Mouse (Mus musculus) cerebellum, adult 9-11 months (tissue): ENCODE data around the gene Kif3a.
"Not testable (repeated sequence)": the region's sequence is repeated elsewhere in the genome, so short reads cannot be mapped to it uniquely, and the experiment has no call there.

Source experiments
- DNase-seq: peaks from one replicate; pipeline ENCODE4 v3.0.0; 2022

Kif3a gene

DNA sequence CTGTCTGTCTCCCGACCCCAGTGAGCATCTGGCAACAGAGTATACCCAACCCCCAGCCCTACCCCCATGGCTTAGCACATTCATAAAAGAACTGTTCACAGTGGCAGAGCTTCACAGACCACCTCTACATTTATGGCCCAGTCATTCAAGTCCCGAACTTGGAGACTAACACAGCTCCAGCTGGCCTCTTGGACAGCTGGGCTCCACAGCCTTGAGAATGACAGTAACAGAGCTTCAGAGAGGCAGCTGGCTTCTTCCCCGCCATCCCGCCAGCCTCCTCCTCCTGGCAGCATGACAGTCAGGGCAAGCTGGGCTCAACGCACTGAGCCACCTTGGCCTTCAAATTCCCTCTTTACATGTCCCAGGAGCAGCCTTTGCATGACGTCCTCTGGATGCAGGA is 20.9 kb upstream of the Kif3a start:
- peak; percentile 66 for DNase-seq

GRCm38 (mm10) chr11:53547566-53547965 is 19.6 kb upstream of the Kif3a start:
- no peak for DNase-seq

DNA sequence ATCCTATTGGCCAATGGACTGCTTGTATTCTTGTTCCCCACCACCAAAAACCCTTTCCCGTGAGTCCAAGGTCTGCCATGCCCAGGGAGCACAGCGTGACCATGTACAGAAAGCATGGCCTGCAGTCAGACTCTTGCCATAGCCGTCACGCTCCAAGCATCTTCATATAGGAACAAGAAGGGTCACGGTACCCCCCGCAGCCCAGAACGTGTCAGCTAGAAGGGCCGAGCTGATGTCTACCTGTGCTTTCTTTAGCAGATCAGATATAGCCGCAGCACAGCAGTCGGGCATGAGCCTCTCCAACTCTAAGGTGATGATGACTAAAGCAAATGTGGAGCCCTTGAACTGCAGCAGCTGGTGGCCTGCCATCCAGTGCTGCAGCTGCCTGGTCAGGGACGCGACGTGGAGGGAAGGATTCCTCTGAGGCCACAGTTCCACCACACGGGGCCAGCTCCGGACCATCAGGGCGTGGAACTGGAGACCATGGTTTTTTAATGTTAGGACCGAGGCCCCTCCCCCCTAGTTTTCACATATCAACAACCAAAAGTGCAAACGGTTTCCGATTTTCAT is 19.1 kb upstream of the Kif3a start:
- DNase-seq: no peak

DNA sequence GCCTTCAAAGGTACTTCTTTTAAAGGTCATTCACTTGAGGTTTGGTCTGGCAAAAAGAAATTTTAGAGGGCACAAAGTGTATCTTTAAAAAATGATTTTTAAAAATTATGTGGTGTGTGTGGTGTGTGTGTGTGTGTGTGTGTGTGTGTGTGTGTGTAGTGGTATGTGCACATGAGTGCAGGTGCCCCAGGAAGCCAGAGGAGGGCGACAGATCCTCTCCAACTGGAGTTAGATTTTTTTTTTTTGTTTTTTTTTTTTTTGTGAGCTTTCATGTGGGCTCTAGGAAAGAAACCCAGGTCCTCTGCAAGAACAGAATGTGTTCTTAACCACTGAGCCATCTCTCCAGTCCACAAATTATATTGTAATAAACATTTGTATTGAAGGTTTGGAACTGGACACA is 16.5 kb upstream of the Kif3a start:
- DNase-seq: no peak

DNA sequence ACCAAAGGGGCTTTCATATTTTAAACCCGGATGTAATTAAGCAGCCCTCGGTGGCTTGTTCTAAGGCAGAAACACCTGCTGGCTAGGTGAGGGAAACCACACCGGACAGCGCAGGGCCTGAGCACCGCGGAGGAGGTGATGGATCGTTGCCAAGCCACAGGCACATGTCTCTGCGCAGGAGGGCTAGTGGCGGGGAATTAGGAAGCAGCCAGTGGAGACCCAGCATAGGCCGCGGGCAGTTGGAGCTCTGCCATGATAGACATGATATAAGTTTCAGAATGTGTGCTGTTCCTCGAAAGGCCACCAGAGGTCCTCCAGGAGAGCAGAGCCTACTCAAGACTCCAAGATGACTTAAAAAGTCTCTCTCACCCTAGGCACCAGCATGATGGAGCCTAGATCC is 15.4 kb upstream of the Kif3a start:
- DNase-seq: peak; percentile 75

DNA sequence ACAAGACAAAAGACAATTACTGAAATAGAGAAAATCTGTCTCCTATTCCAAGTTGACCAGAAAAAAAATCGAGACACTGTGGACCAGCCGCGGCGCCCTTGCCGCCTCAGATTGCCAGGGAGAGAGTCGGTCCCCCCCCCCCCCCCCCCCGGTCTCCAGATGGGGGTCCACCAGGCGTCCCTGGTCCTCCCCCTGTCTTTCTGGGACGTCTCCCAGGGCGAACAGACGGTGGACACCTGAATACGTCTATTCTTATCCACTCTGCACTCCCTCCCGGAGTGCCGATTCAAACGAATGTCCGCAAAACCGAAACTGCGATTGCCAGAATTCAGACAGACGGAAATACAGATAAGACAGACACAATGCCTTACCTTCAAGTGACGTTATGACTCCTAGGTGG is 10.7 kb upstream of the Kif3a start:
- peak; percentile 54 for DNase-seq

DNA sequence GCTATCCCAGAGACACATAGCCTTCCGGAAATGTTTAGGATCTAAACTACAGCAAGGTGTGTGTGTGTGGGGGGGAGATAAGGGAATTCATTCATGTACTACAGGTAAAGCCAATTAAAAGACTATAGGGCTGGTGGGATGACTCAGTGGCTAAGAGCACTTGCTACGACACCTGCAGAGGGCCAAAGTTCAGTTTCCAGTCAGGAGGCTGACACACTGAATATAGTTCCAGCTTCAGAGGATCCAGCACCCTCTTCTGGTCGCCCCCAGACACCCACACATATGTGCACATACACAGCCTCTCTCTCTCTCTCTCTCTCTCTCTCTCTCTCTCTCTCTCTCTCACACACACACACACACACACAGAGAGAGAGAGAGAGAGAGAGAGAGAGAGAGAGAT is 9.2 kb upstream of the Kif3a start:
- not testable (repeated sequence) for DNase-seq

DNA sequence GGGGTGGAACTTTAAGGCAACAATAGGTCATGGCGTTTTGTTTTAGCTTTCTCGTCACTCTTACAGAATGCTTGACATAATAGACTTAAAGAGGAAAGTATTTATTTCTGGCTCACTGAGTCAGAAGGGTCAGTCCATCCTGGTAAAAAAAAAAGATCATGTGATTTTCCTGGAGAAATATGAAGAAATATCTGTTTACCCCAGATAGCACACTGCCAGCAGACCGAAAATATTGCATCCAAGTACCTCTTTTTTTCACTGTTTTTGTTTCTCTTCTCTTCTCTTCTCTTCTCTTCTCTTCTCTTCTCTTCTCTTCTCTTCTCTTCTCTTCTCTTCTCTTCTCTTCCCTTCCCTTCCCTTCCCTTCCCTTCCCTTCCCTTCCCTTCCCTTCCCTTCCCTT is 7.2 kb upstream of the Kif3a start:
- DNase-seq: not testable (repeated sequence)

- no peak for DNase-seq
Measured at GRCm38 (mm10) chr11:53561986-53562385, 5.2 kb upstream of the Kif3a start.

DNA sequence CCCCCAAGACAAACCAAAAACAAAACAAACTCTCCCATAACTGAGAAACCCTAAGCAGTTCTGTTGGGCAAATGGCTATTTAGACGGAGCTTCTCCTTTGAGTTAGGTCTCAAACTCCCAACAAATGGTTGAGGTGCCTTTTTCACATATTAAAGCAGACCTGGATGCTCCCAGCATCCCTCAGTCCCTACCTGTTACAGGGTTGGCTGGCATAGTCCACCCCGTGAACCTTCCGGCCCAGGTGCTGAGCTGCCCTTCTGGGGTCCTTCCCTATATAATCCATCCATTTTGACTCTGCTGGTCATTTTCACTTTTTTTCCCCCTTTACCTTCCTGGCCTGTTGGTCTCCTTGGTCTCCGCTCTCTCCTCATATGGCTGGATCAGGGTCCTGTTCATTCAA is 533 bp upstream of the Kif3a start:
- DNase-seq: no peak

DNA sequence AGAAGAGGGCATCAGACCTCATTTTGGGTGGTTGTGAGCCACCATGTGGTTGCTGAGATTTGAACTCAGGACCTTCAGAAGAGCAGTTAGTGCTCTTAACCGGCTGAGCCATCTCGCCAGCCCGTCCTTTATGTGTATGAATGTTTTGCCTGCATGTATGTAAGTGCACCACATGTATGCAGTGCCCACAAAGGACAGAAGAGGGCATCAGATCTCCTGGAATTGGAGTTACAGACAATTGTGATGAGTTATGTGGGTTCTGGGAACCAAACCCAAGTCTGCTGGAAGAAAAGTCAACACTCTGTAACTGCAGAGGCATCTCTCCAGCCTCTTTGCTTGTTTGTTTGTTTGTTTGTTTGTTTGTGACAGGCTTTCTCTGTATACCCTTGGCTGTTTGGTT is 13.4 kb downstream of the Kif3a start:
- DNase-seq: no peak

DNA sequence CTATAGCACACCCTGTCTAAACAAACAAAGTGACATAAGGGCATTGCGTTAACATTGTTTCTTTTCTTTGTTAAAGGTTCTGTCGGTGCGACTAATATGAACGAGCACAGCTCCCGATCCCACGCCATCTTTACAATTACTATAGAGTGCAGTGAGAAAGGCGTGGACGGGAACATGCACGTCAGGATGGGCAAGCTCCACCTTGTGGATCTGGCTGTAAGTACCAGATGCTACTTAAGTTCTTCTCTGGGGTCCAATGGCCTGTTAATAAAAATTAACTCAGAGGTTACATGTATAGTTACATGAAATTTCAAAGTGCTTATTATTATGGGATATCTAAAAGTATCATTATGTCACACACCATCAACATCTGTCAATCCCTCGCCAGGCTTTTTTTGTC is 16.0 kb downstream of the Kif3a start:
- DNase-seq: no peak

DNA sequence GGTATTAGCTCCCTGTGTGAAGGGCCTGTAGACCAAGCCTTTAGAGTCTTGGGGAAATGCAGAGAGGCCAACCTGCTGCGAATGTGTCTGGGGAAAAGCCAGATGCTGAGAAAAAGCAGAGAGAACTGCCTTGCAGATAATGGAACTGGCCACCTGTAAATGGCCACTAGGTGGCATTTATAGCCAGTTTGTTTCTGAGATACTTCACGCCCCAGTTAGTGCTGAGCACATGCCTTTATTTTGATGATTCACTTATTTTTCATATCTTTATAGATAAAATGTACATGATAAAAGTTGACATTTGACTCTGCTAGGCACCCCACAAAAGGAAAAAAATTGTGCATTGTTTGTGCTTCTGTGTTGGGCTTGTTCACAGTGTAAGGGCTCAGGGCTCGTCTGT is 17.7 kb downstream of the Kif3a start:
- no peak for DNase-seq

DNA sequence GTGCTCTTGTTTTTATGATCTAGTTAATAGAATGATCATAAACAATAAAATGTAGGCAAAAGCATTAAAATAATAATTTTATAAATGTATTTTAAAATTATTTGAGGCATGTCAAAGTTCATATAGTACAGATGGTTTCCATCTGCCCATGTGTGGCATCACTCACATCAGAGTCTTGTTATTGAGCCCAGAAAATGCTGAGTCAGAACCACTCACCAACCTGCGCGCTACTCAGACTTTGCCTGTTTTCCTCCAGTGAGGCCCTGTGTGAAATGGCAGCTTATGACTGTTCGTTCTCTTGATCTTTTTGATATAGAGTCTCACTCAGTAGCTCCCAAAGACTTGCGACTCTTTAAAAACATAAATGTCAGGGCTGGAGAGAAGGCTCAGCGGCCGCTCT is 18.3 kb downstream of the Kif3a start:
- no peak for DNase-seq

DNA sequence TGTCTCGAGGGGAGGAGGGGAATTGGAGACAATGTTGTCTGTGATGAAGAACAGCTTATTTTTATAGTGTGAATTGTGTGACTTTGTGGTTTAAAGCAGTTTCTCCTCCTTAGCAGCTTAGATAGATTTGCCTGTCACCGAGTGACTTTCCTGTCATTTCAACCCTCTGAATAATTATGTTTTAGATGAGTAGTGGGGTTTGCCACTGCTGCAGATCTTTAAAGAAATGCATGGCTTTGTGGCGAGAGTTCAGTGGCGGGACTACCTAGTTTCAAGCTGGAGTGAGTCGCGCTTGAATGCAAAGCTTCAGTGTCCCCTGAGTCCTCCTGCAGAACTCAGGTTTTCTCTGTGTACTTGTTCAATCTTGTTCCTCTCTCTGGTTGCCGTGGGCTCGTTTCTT is 21.1 kb downstream of the Kif3a start:
- no peak for DNase-seq

DNA sequence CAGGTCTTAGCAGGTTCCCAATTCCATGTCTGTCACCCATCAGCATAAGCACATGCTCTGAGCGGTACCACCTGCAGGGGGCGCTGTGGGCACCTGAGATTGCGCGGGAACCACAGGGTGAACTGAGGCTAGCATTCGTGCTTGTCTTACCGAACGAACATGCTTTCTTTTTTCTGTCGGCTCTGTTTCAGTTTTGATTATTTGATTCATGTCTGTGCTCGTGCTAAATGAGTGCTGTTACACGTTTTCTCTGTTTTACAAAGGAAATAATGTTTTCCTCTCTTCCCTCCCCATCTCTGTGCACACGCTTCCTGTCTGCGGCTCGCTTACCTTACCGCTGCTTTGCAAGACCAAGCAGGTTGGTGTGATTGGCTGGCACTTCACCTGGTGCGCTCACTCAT is 23.2 kb downstream of the Kif3a start:
- DNase-seq: no peak

GRCm38 (mm10) chr11:53591116-53591515 is 23.9 kb downstream of the Kif3a start:
- DNase-seq: no peak

DNA sequence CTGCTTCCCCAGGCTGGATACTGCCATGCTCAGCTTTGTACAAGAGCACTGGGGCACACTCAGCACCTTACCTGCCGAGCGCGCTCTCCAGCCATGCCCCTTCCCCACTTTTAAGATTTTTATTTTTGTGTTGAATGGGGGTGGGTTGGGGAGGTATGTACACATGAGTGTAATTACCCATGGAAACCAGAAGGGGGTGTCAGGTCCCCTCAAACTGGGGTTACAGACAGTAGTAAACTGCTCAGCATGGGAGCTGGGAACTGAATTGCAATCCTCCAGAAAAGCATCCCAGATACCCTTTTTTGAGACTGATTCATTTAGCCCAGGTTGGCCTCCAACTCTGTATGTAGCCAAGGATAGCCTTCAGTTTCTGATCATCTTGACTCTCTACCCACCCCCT is 37.8 kb downstream of the Kif3a start:
- DNase-seq: no peak

- DNase-seq: no peak
Measured at GRCm38 (mm10) chr11:53605609-53606008, 38.4 kb downstream of the Kif3a start.

DNA sequence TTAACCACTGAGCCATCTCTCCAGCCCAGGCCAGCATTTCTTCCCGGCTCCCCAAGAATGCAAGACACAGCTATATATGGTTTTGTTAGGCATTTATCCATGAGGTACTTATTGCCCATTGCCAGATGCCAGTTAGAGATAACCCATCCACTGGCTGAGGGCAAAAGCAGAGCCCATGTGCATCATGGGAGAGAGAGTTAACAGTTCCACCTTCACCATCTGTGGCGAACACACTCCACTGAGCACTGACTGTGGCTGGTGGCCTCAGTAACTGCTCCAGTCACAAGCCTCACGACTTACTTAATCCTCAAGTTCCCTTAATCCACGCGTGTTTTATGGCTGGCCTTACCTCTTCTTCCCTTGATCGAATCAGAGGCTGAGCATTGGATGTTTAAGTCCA is 42.1 kb downstream of the Kif3a start:
- no peak for DNase-seq

- no peak for DNase-seq
Measured at GRCm38 (mm10) chr11:53609672-53610071, 42.5 kb downstream of the Kif3a start.

- no peak for DNase-seq
Measured at GRCm38 (mm10) chr11:53615172-53615571, 48.0 kb downstream of the Kif3a start.

DNA sequence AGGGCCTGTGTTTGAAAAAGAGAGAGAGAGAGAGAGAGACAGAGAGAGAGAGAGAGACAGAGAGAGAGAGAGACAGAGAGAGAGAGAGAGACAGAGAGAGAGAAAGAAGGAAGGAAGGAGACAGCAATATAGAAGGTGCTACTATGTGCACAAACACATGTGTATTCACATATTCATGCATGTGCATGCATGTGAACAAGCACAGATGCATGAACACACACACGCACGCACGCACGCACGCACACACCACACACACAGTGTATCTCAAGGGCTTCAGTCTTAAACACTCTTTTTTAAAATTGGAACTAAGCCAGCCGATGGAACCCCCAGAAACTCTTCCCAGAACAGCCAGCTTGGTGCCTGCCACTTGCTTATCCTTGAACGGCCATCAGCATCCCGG is 48.4 kb downstream of the Kif3a start:
- no peak for DNase-seq

DNA sequence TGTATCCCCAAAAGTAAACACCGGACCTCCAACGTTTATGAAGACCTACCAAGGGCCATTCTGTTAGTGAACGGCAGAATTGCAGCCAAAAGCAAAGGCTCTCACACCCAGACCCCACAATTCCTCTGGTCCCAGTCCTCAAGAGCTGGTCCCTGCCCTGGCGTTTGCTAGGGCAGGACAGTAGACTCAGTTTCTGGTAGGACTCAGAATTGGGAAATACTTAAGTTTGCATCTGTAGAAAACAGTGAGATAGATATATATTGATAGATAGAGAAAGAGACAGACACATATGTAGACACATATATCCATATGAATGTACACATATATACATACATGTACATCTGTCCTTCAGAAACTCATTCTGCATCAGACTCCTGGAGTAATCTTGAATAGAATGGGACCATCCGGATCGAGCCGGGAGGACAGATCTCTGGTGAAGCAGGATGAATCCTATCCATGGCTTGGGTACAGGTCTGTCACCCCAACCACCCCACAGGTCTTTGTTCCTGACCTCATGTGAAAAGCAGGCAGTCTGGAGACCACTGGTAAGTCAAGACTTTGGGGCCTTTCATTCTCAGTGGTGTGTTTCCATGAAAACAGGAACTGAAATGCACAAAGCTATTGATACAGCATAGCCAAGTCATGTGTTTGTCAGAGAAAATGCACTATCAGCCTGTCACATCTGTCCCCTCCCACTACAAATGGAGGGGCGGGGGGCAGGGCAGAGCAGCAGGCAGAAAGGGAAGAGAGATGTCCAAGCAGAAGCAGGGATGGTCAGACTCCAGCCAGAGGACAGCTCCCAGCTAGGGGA is 49.8 kb downstream of the Kif3a start:
- DNase-seq: no peak

GRCm38 (mm10) chr11:53617562-53618109 is 50.5 kb downstream of the Kif3a start:
- DNase-seq: no peak
